In the genomic region with DNA sequence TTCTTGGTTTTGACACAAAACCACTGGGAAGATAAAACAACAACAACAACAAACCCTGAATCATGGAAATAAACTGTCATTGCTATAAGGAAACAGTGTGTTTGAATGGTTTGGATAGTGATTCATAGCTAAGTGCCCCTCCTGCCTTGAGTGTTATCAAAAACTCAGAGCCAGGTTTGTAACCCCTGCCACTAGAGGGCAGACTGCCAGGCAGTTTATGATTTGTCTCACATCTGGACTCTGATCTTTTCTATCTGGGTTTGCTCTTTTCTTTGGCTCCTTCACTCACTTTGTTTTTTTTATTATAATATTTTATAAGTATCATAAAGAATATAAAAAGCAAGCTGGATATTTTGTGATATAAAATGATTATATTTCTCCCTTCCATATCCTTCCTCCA, we compare ENCODE assay signal across 10 mouse cellular contexts.
A peak's percentile ranks its signal among the peaks of the same experiment; 100 is the strongest.
DNase-seq lines count a peak whose midpoint lies in the region; ATAC-seq and TF ChIP-seq lines count a peak whose summit lies in the region.
"Had no signal": no experiment of that assay in that cellular context is flagged by ENCODE, and none has a peak within 500 bp of the region (broad histone marks: within the 10 kb centered on the region; RNA-seq: fewer than 3 reads in every experiment).

No protein-coding gene starts in this region.

- no peak overlapping the region for H3K9ac ChIP-seq in kidney, embryonic 16.5 days (replicated peaks; ENCODE audit: low read length)
- H3K9ac ChIP-seq in MEL (ENCODE audit: control insufficient read depth, low read depth, low read length, poor library complexity, severe bottlenecking): no peak overlapping the region
- H3K9ac ChIP-seq: heart, embryonic 15.5 days had no signal

- no peak for TF ChIP-seq RAD21 in MEL (IDR thresholded peaks at IDR 0.05; ENCODE audit: low read depth, low read length)

- TF ChIP-seq EP300 in MEL (IDR thresholded peaks at IDR 0.05; ENCODE audit: low read depth in 1 of 2, low read length in 2 of 2): no peak

- peak in 2 of 3 experiments; percentile 18 to 35; a peak in 3 of 6 replicates for TF ChIP-seq CTCF in MEL (IDR thresholded peaks at IDR 0.05 in 2 of 3, conservative IDR thresholded peaks at IDR 0.05 in 1 of 3; ENCODE audit: control insufficient read depth in 1 of 3, insufficient read depth in 1 of 3, low read depth in 2 of 3, low read length in 3 of 3, poor library complexity in 1 of 3, severe bottlenecking in 1 of 3)

- no peak overlapping the region for H3K4me2 ChIP-seq in kidney, embryonic 16.5 days (replicated peaks; ENCODE audit: low read depth, low read length)
- H3K4me2 ChIP-seq: heart, embryonic 15.5 days had no signal

- H3K79me2 ChIP-seq in MEL (ENCODE audit: control insufficient read depth, insufficient read depth, low read length, poor library complexity): no peaks in the 10 kb centered on the region

- H3K9me3 ChIP-seq in kidney, embryonic 16.5 days (ENCODE audit: low read length): no peaks in the 10 kb centered on the region
- no peaks in the 10 kb centered on the region for H3K9me3 ChIP-seq in MEL (replicated peaks; ENCODE audit: insufficient read depth, low read length)
- H3K9me3 ChIP-seq: heart, embryonic 15.5 days had no signal

- peak; percentile 11 for DNase-seq in kidney, adult 18-20 months
- DNase-seq in 416B (ENCODE audit: low read depth): peak; percentile 11
- no peak for DNase-seq in MEL (ENCODE audit: low read depth, low spot score)
- peak; percentile 22 for DNase-seq in embryo, embryonic 11 days
- DNase-seq in cerebellum, postnatal 36 days: no peak
- DNase-seq in gastrocnemius, adult 8-10 months (ENCODE audit: low spot score in 2 of 2): no peak
- DNase-seq in Muller cell, postnatal 12 days (ENCODE audit: inconsistent ontology term): no peak

- H3K27me3 ChIP-seq in kidney, embryonic 16.5 days (ENCODE audit: insufficient read depth, low read length): no peaks in the 10 kb centered on the region
- H3K27me3 ChIP-seq in MEL (ENCODE audit: control insufficient read depth in 1 of 2, insufficient read depth in 2 of 2, low read length in 2 of 2): no peaks in the 10 kb centered on the region
- H3K27me3 ChIP-seq: heart, embryonic 15.5 days had no signal

- no peaks in the 10 kb centered on the region for H3K4me1 ChIP-seq in kidney, embryonic 16.5 days (ENCODE audit: insufficient read depth, low read length)
- no peaks in the 10 kb centered on the region for H3K4me1 ChIP-seq in MEL (ENCODE audit: control insufficient read depth in 1 of 2, insufficient read depth in 2 of 2, low read length in 2 of 2)
- H3K4me1 ChIP-seq: heart, embryonic 15.5 days had no signal

- no peak for ATAC-seq in kidney, embryonic 16.5 days (ENCODE audit: low FRiP score, low TSS enrichment)
- ATAC-seq: activated CD4-positive, CD25-positive, alpha-beta regulatory T cell, adult 4 months had no signal

- no peak for TF ChIP-seq POLR2A in MEL (IDR thresholded peaks at IDR 0.05; ENCODE audit: control insufficient read depth in 1 of 2, insufficient read depth in 1 of 2, low read depth in 1 of 2, low read length in 2 of 2, poor library complexity in 1 of 2)

- no peak overlapping the region for H3K4me3 ChIP-seq in kidney, embryonic 16.5 days (ENCODE audit: low read length)
- no peak overlapping the region for H3K4me3 ChIP-seq in MEL (ENCODE audit: control insufficient read depth in 1 of 2, insufficient read depth in 1 of 2, low read depth in 2 of 2, low read length in 2 of 2)
- H3K4me3 ChIP-seq: heart, embryonic 15.5 days had no signal

- no peaks in the 10 kb centered on the region for H3K36me3 ChIP-seq in kidney, embryonic 16.5 days (ENCODE audit: insufficient read depth, low read length)
- H3K36me3 ChIP-seq in MEL (ENCODE audit: control insufficient read depth in 1 of 2, insufficient read depth in 2 of 2, low read length in 2 of 2): no peaks in the 10 kb centered on the region
- H3K36me3 ChIP-seq: heart, embryonic 15.5 days had no signal

- H3K27ac ChIP-seq in kidney, embryonic 16.5 days (ENCODE audit: low read length): no peak overlapping the region
- H3K27ac ChIP-seq in MEL (ENCODE audit: control insufficient read depth, low read depth, low read length): no peak overlapping the region
- H3K27ac ChIP-seq: heart, embryonic 15.5 days had no signal

TF ChIP-seq in MEL, 35 proteins besides CTCF, POLR2A, EP300 and RAD21:
- TF ChIP-seq USF1 (IDR thresholded peaks at IDR 0.05; ENCODE audit: low read depth, low read length) (no peak), MXI1 (IDR thresholded peaks at IDR 0.05; ENCODE audit: low read depth, low read length) (no peak), POLR2AphosphoS5 (IDR thresholded peaks at IDR 0.05; ENCODE audit: borderline replicate concordance, low read depth, low read length) (no peak), MEF2A (IDR thresholded peaks at IDR 0.05; ENCODE audit: extremely low read depth, insufficient replicate concordance, low read depth, low read length, poor library complexity, severe bottlenecking) (no peak), SIN3A (IDR thresholded peaks at IDR 0.05; ENCODE audit: low read length) (no peak), RCOR1 (IDR thresholded peaks at IDR 0.05; ENCODE audit: low read depth, low read length) (no peak), USF2 (IDR thresholded peaks at IDR 0.05; ENCODE audit: borderline replicate concordance in 1 of 2, insufficient read depth in 1 of 2, low read depth in 1 of 2, low read length in 2 of 2) (no peak), TBP (IDR thresholded peaks at IDR 0.05; ENCODE audit: low read depth, low read length) (no peak), ZNF384 (IDR thresholded peaks at IDR 0.05; ENCODE audit: low read depth, low read length) (no peak), ETS1 (IDR thresholded peaks at IDR 0.05; ENCODE audit: low read depth, low read length) (no peak), CHD1 (IDR thresholded peaks at IDR 0.05; ENCODE audit: low read depth, low read length) (no peak), TAL1 (IDR thresholded peaks at IDR 0.05; ENCODE audit: low read length) (no peak), ELF1 (IDR thresholded peaks at IDR 0.05; ENCODE audit: low read depth, low read length) (no peak), ZC3H11A (IDR thresholded peaks at IDR 0.05; ENCODE audit: low read depth, low read length) (no peak), MYB (IDR thresholded peaks at IDR 0.05; ENCODE audit: low read depth, low read length) (no peak)

Comparison
In these comparisons a context has a peak if more than half of its experiments do, and no peak if none do; other contexts are left out.
1. DNase-seq: peak in kidney, adult 18-20 months (single experiment), 416B (single experiment) and embryo, embryonic 11 days (single experiment); none in MEL (single experiment), cerebellum, postnatal 36 days (0 of 2), gastrocnemius, adult 8-10 months (0 of 2) and Muller cell, postnatal 12 days (single experiment).